Mouse (Mus musculus): Measurements from ENCODE around the gene Dlg2.

Gene Dlg2

DNA sequence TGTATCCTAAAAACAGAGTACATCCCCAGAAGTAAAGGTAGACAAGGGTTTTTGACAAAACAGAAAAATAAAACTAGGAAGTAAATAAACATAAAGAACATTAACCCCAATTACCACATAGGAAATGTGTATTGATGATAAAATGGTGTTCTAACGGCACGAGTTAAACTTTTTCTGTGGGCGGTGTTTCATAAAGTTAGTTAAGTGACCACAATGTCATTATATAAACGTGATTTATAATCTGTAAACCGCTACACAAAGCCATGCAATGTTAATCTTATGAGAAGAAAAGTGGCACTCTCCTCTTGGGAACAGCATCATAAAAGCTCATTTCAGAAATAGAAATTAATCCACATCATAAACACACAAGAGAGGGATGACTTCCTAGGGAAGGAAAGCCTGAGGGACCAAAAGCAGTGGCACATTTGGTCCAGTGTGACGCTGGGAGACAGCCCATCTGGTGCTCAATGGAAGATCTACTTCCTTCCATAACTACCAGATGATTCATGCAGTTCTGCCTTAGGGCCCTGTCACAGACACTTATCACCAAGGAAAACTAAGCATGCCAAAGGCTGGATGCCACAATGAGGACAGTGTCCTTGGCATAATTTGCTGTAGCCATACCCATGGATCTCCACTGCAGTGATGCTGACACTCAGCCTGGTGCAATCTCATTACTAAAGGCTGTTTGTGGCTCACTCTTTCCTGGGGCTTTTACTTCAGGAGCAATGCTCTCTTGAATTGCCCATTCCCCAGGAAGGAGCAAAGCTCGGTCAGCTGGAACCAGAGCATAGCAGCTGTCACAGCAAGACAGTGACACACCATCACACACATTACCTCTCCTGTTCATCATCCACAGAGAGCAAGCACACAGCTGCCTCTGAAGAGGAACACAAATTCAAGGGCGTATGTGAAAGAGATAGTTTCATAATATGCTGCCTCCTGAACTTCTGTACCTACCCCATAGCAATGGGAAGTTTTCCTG, 1963.3 kb downstream of the Dlg2 start:
- in situ Hi-C loops (cut with MboI, MseI): no loop called here

DNA sequence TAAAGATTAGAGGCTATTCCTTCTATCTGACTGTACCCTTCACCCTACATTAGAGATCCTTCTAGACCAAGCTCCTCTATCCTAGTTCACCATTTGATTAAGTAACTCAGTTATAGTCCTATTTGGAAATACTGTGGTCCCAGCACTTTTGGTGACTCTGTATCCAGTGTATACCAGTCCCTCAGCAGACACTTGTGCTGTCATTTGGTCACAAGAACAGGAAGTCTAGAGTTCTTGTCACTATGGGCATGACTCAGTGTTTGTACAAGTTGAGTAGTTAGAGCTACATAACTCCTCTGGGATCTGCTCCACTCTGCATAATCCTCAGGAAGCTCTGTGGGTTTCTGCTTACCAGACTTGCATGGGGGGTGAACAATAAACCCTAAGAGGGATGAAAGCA, 1965.1 kb downstream of the Dlg2 start:
- in situ Hi-C loops (cut with MboI, MseI): no loop called here

DNA sequence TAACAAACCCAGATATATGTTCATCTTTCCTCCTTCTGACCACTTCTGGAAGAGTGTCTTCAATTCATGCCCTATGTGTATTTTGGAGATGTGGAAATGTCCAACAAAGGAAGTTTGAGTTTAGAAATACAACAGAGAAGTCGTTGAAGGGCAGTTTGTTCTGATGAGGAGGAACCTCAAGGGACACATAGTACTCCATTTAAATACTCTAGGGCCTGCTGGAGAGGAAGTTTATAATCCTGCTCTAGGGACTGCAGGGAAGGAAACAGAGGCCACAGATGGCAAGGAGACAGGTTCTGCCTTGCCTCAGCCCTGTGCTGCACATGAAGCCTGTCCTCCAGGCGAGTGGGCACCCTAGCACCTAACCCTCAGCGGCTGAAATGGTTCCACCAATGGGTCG, 1965.6 kb downstream of the Dlg2 start:
- in situ Hi-C loops (cut with MboI, MseI): no loop called here

DNA sequence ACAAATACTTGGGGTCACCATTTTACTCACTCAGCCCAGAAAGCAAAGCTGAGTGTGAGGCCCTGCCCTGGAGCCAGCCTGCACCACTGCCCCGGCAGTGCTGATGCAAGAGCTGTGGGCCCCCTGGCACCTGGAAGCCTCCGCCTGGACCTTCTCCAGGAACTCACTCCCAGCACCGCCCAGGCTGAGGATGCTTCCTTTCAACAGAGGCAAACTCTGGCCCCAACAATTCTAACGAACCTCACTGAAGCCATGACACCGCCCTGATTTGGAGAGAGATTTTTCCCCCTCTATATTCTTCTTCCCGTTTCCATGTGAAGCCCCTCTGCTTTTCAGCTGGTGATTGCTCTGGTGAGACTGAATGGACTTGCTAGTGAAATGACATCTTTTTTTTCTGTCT, 1971.5 kb downstream of the Dlg2 start:
- in situ Hi-C loops (cut with MboI, MseI): no loop called here

DNA sequence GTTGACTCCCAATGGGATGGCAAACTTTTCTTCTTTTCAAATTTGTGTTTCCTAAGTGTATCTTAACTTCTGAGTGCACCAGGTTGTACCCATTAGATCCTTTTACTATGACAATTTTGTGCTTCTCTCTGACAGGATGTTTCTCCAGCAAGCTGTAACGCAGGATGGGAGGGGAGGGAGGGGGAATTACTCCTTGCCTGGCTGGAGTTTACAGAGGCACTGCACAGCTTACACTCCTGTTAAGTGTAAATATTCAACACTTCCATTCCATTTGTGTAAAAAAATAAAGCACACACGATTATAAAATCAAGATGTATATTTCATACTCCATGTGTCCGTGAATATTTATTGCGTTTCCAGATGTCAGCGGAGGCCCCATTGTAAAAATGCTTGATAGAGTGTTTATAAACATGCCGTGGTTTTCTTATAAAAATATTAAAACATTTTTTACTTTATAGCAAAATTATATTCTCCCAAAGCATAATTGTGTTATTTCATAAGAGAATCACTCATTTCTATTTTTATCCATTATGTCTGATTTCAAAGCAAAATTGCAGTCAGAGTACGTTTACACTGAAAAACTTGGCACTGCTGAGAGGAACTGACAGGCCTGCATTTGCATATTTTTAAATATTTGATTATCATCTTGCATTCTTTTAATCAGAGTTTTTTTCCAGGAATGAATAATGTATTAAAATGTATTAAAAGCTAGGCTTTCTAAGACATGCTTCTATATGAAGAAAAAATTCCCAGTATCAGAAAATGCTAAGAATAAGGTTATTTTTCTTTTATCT, 1972.5 kb downstream of the Dlg2 start:
- in situ Hi-C loops (cut with MboI, MseI): no loop called here

DNA sequence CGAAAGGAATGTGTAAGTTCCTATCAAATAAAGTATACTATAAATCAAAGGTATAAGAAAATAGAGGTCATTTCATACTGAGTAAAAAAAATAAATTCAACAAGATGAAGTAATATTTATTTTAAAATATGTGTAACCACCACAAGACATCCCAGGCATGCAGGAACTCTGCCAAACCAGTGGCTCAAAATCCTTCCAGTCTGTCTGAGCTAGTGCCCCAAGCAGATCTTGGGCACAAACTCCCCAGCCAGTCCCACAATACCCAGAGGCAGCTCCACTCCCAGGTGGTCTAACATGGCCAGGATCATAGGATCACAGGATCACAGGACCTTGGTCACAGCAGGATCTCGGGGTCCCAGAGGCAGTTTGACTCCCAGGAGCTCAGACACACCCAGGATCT, 1977.7 kb downstream of the Dlg2 start:
- in situ Hi-C loops (cut with MboI, MseI): loop anchor here in 1 of 2 experiments (25.0 kb wide), 1 partner anchor 1583 kb away; no protein-coding TSS in a partner anchor

DNA sequence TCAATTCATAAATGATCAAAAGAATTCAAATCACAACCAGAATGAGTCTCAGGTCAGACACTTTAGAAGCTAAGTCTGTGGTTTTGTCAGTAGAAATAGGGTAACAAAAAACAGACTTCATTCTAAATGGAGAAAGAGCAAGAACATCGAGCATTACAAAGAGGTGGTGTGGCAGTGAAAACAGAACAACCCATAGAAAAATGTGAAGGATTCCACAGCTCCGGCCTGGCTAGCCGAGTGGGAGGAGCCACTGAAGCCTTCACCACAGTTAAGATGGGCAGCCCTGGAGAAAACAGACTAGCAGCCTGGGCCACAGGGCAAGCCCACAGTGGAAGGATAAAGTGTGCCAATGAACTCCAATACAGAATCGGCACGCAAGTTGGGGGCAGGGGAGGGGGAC, 1979.5 kb downstream of the Dlg2 start:
- in situ Hi-C loops (cut with MboI, MseI): loop anchor here in 1 of 2 experiments (5.0 to 25.0 kb wide), 2 partner anchors 64 to 1581 kb away; no protein-coding TSS in a partner anchor

DNA sequence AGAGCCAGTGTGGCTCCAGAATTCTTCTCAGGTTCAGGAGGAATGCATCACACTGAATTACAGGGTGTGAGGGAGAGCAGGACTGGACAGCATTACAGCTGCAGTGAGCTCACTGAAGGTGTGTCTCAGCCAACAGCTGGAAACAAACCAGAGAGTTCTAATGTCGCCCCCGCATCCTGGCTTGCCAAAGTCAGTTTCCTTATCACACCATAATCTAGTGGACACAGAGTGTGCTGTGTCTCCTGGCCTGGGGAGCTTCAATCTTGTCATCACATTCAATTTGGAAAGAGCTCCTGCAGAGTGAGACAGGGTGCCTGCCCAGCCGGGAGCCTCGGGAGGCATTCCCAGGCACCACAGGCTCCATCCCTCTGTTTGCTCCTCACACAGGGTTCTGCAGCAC, 1981.3 kb downstream of the Dlg2 start:
- in situ Hi-C loops (cut with MboI, MseI): loop anchor here in 1 of 2 experiments (5.0 to 25.0 kb wide), 2 partner anchors 65 to 1580 kb away; no protein-coding TSS in a partner anchor

DNA sequence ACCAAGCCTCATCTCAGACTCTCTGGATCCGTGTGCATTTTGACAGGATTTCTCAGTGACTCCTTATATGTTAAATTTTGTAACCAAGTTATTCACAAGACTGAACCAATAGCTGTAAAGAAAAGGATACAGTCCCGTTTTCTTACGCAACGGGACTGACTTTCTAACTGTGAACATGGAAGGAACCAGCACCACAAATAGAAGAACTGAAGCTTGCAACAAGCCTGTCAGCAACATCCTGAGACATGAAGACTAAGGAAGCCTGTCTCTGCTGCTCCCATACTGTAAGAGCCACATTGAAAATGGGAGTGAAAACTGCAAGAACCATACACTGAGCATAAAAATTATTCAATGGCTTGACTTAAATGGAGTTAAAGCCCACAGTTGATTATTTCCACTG, 1981.8 kb downstream of the Dlg2 start:
- in situ Hi-C loops (cut with MboI, MseI): loop anchor here in 1 of 2 experiments (5.0 to 25.0 kb wide), 2 partner anchors 66 to 1579 kb away; no protein-coding TSS in a partner anchor

DNA sequence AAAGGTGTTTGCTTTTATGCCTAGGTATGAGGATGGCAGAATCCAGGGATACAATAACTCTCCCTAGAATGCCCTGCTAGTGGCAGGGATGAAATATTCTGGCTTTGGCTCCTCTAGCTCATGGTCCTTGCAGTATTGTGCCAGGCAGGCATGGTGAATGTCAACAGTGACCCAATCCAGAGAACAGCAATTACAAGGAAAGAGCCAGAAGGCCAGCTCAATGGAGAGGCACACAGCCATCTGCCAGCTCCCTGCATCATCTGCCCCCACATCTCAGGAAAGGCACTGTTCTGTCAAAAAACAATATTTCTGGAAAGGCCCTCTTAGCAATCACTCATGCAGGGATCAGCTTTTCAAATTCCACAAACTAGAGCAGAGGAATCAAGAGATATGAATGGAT, 1984.1 kb downstream of the Dlg2 start:
- in situ Hi-C loops (cut with MboI, MseI): loop anchor here in 1 of 2 experiments (5.0 to 25.0 kb wide), 2 partner anchors 38 to 1577 kb away; no protein-coding TSS in a partner anchor

DNA sequence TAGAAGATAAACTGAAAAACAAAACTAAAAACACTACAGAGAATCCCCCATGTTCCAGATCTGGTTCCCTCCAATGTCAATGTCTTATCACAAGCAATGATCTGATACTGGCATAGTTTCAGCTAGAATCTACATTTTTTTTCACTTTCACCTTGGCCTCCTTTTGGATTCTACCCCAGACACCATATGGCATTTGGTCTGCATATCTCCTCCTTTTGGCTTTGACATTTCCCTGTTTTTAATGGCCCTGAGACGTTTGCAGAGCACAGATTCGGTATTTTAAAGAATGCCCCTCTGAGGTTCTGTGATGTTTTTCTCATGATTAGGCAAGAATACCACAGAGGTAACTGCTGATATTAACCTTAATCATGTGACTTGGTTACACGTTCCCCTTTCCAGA, 1984.8 kb downstream of the Dlg2 start:
- in situ Hi-C loops (cut with MboI, MseI): loop anchor here in 1 of 2 experiments (5.0 to 25.0 kb wide), 2 partner anchors 39 to 1576 kb away; no protein-coding TSS in a partner anchor

DNA sequence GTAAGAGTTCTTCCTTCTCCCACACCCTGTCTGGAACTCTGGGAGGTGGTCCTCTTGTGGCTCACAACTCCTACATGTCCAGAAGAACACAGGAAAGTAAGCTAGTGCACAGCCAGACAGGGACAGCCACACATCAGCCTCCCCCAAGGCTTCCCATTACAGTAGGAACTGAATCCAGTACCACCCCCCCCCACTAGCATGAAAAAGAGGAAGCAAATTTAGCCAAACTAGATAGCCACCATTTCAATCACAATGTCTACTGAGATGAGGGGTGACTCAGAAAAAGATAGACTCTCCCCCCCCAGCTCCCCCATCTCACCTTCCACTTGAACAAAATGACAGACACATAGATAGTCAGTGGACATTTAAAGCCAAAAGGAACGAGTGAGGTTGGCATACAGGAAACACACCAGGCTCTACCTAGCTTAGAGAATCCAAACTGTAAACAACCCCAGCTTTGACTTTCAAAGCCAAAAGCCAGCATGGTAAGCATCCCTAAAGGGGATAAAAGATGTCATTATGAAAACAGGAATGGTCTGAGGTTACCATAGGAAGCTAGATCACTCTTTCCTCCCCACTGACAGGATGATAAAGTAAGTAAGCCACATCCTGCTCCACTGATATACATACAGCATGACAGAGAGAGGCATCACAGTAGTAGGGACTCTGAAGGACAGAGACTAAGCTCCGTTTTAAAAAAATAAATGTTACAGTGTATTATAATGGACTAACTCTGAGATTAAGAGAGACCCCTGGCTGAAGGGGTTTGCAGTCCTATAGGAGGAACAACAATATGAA, 1986.8 kb downstream of the Dlg2 start:
- in situ Hi-C loops (cut with MboI, MseI): loop anchor here in 1 of 2 experiments (5.0 to 25.0 kb wide), 2 partner anchors 41 to 1574 kb away; no protein-coding TSS in a partner anchor

DNA sequence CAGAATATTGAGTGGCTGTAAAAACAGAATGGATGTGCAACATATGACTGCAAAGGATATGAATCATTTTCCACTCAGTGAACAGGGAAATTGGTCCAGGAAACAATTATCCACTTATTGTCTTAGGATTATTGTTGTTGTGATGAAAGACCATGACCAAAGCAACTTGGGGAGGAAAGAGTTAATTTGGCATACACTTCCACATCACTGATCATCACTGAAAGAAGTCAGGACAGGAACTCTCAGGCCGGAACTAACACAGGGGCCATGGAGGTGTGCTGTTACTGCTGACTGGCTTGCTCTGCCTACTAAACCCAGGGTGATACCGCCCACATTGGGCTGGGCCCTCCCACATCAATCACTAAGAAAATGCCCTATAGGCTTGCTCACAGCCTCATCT, 1987.8 kb downstream of the Dlg2 start:
- in situ Hi-C loops (cut with MboI, MseI): loop anchor here in 1 of 2 experiments (5.0 to 25.0 kb wide), 2 partner anchors 42 to 1573 kb away; no protein-coding TSS in a partner anchor

DNA sequence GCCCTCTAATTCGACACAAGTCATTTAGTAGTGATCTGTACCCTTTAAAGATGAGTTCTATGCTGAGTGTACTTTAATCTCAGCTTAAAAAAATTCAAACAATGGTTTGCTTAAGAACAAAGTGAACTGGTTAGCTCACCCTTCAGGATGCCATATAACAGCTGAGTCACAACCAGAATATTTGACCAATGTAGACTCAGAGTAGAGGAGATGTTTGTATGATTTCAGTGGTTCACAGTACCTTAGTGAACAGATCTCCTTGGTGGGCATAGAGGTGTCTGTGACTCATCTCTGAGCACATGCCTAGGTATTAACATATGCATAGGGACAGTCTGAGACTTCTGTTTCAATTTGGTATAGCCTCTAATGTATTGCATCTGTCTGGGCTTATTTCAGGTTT, 2002.7 kb downstream of the Dlg2 start:
- in situ Hi-C loops (cut with MboI, MseI): no loop called here

DNA sequence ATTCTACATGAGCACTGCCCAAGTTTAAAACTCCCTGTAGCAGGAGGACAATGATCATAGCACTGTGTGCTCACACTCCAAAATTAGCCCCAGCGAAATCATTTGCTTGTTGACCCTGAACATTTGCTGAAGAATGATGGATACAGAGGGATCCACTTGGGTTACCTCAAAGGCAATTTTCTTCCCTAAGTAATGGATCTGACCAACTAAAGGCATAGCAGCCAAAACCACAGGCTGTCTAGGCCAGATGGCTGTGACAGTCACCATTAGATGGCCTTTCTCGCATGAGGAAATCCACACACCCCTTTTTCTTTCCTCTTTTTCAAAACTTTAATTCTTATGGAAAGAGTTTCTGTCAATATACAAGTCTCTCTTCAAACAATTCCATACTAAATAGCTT, 2003.3 kb downstream of the Dlg2 start:
- in situ Hi-C loops (cut with MboI, MseI): no loop called here

DNA sequence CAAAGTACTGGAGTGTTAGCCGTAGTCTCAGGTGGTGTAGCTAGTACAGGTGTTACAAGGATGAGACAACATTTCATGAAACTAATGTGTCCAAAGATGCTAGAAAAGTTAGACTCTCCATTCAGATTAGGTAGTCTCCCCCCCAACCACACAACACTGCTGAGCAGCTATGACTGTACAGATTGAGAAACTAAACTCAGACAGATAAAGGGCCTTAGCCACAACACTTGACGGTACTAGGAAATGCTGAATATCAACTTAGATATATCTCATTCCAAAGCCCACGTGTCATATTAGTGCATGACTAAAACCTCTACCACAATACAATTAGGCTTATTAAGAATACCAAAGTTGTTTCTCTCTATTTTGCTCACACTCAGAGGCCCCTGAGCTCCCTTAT, 2006.9 kb downstream of the Dlg2 start:
- in situ Hi-C loops (cut with MboI, MseI): no loop called here

DNA sequence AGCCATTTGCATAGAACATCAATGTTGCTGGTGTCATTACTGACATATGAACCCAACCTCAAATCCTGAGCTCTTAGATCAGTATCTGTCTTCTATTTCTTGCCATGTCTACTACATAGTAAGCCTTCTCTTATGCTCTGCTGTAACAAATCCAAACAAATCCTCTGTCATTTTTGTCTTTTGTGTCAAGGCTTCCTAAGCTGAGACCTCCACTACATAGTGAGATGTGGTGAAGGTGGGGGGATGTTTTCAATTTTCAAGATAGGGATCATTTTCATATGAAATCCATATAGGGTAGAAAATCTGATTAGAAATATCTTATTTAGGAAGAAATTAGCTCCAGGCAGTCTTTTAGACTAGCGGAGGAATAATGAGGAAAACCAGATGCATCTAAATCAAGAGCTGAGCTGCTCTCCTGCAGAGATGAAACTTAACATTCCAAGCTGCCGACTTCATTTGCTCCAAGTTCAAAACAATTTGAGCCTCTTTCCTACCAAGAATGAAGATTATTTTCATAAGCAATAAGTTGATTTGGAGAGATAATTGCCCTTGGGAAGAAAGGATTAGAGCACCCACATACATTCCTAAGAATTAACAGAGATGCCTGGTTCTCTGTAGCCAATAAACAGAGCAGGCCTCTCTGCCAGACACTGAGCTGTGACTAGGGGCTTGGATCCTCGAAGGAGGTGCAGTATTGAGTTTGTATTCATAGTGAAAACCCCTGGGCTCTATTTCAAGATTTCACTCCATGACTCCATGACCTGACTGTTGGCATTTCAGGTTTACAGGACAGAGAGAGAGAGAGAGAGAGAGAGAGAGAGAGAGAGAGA, 2009.6 kb downstream of the Dlg2 start:
- in situ Hi-C loops (cut with MboI, MseI): no loop called here

DNA sequence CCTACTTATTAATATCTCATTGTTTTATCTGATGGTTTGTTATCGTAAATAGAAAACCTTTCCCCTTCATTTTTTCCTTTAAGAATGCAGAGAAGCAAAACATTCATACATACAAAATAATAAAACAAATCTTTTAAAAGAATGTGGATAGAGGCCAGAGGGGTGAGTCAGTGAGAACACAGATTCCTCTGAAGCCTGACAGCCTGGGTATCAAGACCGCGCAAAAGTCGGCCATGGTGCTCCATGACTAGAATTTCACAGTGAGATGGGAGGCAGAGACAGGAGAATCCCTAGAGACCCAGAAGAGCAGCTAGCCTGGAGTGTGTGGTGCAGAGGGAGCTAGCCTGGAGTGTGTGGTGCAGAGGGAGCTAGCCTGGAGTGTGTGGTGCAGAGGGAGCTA, 2010.4 kb downstream of the Dlg2 start:
- in situ Hi-C loops (cut with MboI, MseI): no loop called here

DNA sequence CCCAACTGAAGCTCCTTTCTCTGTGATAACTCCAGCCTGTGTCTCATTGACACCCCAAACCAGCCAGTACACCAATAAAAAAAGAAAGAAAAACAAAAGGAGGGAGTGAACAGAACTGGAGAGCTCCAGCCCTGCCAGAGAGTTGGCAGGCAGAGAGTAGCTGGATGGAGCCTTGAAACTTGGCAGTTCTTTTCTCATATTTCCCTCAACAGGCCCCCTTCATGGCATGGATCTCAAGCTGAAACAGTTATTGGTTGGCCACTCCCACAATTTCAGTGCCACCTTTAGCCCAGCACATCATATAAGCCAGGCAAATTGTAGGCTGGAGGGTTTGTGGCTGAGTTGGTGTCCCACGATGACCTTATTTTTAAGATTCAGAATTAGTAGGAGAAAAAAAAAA, 2015.8 kb downstream of the Dlg2 start:
- in situ Hi-C loops (cut with MboI, MseI): no loop called here

DNA sequence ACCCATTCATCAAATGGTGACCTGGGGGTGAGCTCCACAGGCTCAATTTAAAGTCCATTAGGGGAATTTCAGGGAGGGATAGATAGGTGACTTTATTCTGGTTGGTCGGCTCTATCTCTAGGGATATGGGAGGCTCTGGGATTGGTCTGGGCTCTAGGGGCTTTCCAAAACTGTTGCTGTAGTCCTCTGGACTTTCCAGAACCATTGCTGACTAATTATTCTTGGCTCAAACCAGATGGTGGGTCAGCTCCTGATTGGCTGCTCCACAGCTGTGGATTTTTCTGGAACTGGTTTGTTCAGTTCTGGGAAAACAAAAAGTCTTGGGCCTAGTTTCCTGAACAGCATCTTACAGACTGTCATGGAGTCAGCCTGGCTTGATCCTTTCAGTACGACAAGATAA, 2017.0 kb downstream of the Dlg2 start:
- in situ Hi-C loops (cut with MboI, MseI): no loop called here
